Mouse (Mus musculus) heart, postnatal 0 days (tissue): ENCODE results near the gene Spats2. TPM values are rescaled to one million over a fixed set of nuclear protein-coding genes. Genes with fewer than 3 reads are reported as not detected.

Experiments used
- ATAC-seq: fragments of 200-750 bp; cut with Nextera tagmentation; 2 replicates; pipeline ENCODE4 v1.8.0; 2017; ENCODE audit warnings: low read depth, moderate number of reproducible peaks, moderate library complexity; ENCODE audit not compliant: insufficient read depth
- DNase-seq: peaks from one replicate; pipeline ENCODE4 v3.0.0-alpha.2; 2016; ENCODE audit warnings: low spot score
- H3K27ac ChIP-seq: fragments of 300-500 bp; sonication (generic); 2 replicates; pipeline ENCODE4 v1.5.1; 2014; ENCODE audit warnings: low read depth, mild to moderate bottlenecking
- H3K27me3 ChIP-seq: fragments of 300-500 bp; sonication (generic); 2 replicates; pipeline ENCODE4 v1.6.1; 2014; ENCODE audit warnings: low read length, mixed read lengths; ENCODE audit not compliant: control insufficient read depth, insufficient read depth
- H3K36me3 ChIP-seq: fragments of 300-500 bp; sonication (generic); replicated peaks from 2 replicates; pipeline ENCODE4 v1.6.1; 2014; ENCODE audit warnings: low read length, mixed read lengths; ENCODE audit not compliant: control insufficient read depth, insufficient read depth
- H3K4me1 ChIP-seq: fragments of 300-500 bp; sonication (generic); 2 replicates; pipeline ENCODE4 v1.6.1; 2014; ENCODE audit warnings: antibody characterized with exemption; ENCODE audit not compliant: control insufficient read depth, insufficient read depth
- H3K4me2 ChIP-seq: fragments of 300-500 bp; sonication (generic); 2 replicates; pipeline ENCODE4 v1.6.1; 2014; ENCODE audit warnings: low read depth, mild to moderate bottlenecking, low read length, moderate library complexity
- H3K4me3 ChIP-seq: fragments of 300-500 bp; sonication (generic); 2 replicates; pipeline ENCODE4 v1.5.1; 2014; ENCODE audit warnings: low read depth, low read length
- H3K9ac ChIP-seq: fragments of 300-500 bp; sonication (generic); replicated peaks from 2 replicates; pipeline ENCODE4 v1.6.1; 2014; ENCODE audit warnings: low read depth, low read length, mixed read lengths
- H3K9me3 ChIP-seq: fragments of 300-500 bp; sonication (generic); replicated peaks from 2 replicates; pipeline ENCODE4 v1.6.1; 2016; ENCODE audit warnings: low read length; ENCODE audit not compliant: control insufficient read depth
- CTCF ChIP-seq: IDR thresholded peaks from 2 replicates; pipeline ENCODE4 v1.5.1; 2016; ENCODE audit warnings: antibody characterized with exemption, control low read depth, low read depth
- EP300 ChIP-seq: IDR thresholded peaks from 2 replicates; pipeline ENCODE4 v1.6.1; 2016; ENCODE audit warnings: antibody characterized with exemption, low read depth
- WGBS: fragments of 180-500 bp; shearing (Covaris S2); extraction: QIAGEN DNeasy Blood & Tissue Kit; methylation state at CpG from one replicate; pipeline ENCODE4 v1.1.7; 2014; 5-methylcytosine and 5-hydroxymethylcytosine counted together
- polyA plus RNA-seq: library from polyadenylated mRNA; unstranded; fragments of >200 nt; fragmentation: Nextera tagmentation; extraction: Ambion mirVana; gene quantifications from 2 replicates; pipeline ENCODE4 v1.2.1, GENCODE M21; 2015
- total RNA-seq: library from RNA; depleted of rRNA; stranded (reverse); fragments of >200 nt; gene quantifications from 2 replicates; pipeline ENCODE4 v1.2.3, GENCODE M21; 2014; ENCODE audit warnings: low replicate concordance

Gene Spats2
- total and polyA plus RNA-seq, 2 experiments from 2014 or later = 16.1 to 17.6 TPM

DNA sequence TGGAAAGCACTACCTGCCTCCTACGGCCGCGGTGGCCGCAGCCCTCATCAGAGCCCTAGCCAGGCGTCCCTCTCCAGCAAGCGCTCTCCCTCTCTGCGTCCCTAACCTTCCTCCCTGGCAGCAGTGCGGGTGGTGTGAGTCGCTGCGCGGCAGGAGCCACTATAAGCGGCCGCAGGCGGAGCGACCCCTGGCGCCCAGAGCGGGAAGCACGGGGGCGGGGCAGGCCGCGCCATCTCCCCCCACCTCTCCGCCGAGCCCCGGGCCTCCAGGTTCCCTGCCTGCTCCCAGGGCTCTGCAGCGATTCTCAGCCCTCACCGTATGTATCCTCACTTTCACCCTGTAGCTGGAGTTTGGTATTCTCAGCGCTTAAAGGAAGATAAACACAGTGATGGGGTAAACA, 37.4 kb upstream of the Spats2 start:
- H3K9ac ChIP-seq = no peak overlapping the region
- no peaks in the 10 kb centered on the region for H3K9me3 ChIP-seq
- DNase-seq (peak; percentile 75), ATAC-seq (peak; percentile 84)
- H3K36me3 ChIP-seq = no peaks in the 10 kb centered on the region
- H3K4me1 ChIP-seq = peaks cover under 1% of the 10 kb centered on the region; the same call in 1 of the 2 replicates
- TF ChIP-seq EP300 = no peak
- peak; percentile 75 for TF ChIP-seq CTCF
- peak overlapping the region; percentile 47 for H3K4me2 ChIP-seq
- peaks cover 95% of the 10 kb centered on the region for H3K27me3 ChIP-seq
- WGBS = under 1% methylated on average over 20 of the region's 27 CpGs
- H3K27ac ChIP-seq = no peak overlapping the region
- peak overlapping the region; percentile 35 for H3K4me3 ChIP-seq

DNA sequence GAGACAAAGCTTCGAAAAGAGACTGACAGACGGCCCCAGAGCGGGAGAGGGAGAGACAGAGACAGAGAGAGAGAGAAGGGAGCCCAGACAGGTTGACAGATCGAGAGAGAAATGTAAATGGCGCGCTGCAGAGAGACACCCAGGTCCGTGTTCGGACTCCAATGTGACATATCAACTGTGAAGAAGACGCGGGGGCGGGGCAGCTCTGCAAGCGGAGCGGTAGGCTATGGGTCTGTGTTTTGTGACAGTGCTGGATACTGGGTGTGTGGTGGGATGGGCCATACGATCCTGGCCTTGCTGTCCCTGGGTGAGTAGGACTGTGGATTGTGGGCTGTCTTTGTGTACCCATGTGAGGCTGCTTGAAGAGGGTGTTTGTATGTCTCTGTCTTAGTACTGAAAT, 36.6 kb upstream of the Spats2 start:
- peaks cover 7% of the 10 kb centered on the region for H3K4me1 ChIP-seq
- peak overlapping the region; percentile 25 for H3K4me3 ChIP-seq
- H3K4me2 ChIP-seq = peak overlapping the region; percentile 47

DNA sequence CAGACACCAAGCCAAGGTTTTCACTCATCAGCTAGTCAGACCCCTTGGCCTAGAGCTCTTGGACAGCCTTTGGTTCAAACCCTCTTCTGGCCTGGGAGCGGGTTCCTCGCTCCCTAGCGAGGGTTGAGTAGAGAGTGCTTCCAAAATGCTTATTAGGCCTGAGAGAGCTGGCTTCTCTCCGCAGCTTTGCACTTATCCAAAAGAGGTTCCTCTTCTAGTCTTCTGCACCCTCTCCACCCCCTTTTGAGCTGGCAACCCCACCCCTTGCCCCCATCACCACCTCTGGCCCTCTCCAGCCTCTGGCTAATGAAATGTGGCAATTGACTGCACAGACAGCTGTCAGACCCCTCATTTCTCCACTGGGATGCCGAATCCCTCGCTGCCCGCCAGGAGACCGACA, 32.8 kb upstream of the Spats2 start, which contains the start of gene Dnajc22:
Dnajc22 (plus strand) TSS at position 301 of the 400 bp plus-strand sequence.
- H3K36me3 ChIP-seq = no peaks in the 10 kb centered on the region
- peak within 1 kb of the TSS; percentile 80 for H3K4me2 ChIP-seq
- ATAC-seq = no peak
- no peak for DNase-seq
- peak within 1 kb of the TSS; percentile 46 for H3K4me3 ChIP-seq
- no peaks in the 10 kb centered on the region for H3K9me3 ChIP-seq
- H3K4me1 ChIP-seq = peaks cover 19% of the 10 kb centered on the region
- no peak within 1 kb of the TSS for H3K27ac ChIP-seq
- H3K27me3 ChIP-seq = peaks cover 95% of the 10 kb centered on the region
- TF ChIP-seq CTCF (no peak), EP300 (no peak)
- 71% methylated on average over 8 of the region's 8 CpGs for WGBS
- 0 out of 2 replicates have a peak within 1 kb of the TSS, but pooled peaks have one; percentile 26 for H3K9ac ChIP-seq

More for the DNA sequence above, 36.6 kb upstream of the Spats2 start:
- 22% methylated on average over 14 of the region's 14 CpGs for WGBS
- ATAC-seq = no peak
- no peak for DNase-seq
- TF ChIP-seq CTCF (no peak), EP300 (no peak)
- no peak overlapping the region for H3K9ac ChIP-seq
- no peak overlapping the region for H3K27ac ChIP-seq
- H3K9me3 ChIP-seq = no peaks in the 10 kb centered on the region
- H3K36me3 ChIP-seq = no peaks in the 10 kb centered on the region
- peaks cover 97% of the 10 kb centered on the region for H3K27me3 ChIP-seq

DNA sequence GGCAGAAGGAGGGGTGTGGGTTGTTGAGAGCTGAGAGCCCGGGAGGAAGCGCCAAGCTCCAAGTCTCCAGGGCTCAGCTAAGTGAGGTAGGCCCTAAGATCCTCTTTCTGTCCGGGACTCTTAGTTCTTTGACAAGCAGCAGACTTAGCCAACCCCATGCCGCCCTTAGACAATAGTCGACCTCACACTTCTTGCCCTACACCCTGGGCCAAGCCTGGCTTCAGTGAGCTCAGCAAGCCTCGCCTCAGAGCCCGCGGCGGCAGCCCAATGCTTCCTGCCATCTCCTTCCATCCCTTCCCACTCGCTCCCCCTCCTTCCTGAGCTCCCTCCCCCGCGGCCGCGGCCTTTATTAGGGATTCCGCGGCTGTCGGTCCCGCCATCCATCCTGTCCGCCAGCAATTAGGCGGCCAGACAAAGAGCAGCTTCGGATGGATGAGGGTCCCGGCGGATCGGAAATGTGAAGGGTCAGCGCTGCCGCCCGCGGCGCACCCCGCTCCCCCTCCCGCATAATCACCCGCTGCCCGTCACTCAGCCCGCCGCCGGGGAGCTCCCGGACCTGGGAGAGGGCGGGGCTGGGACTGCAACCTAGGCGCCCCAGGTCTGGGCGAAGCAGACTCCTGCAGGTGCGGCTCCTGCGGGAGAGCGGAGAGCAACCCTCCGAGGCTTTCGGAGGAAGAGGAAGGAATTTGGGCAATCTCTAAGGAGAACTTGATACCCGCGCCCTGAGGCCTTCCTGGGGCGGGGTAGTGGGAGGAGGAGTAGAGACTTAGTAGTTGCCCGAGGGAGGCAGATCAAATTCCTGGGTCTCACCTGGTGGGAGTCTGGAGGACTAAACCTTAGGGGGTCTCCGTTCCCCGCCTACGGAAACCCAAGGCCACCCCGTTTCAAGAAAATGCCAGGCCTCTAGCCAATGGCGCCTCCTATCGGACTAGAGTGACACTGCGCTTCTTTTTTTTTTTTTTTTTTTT, 32.1 kb upstream of the Spats2 start:
- H3K27me3 ChIP-seq = peaks cover 95% of the 10 kb centered on the region
- no peak overlapping the region for H3K27ac ChIP-seq
- peak overlapping the region; percentile 80 for H3K4me2 ChIP-seq
- 3% methylated on average over 56 of the region's 56 CpGs for WGBS
- peaks cover 24% of the 10 kb centered on the region for H3K4me1 ChIP-seq
- 0 out of 2 replicates have a peak overlapping the region, but pooled peaks have one; percentile 26 for H3K9ac ChIP-seq
- peak; percentile 31 for TF ChIP-seq CTCF
- no peak for TF ChIP-seq EP300
- ATAC-seq = no peak
- DNase-seq = no peak
- no peaks in the 10 kb centered on the region for H3K9me3 ChIP-seq
- peak overlapping the region; percentile 46 for H3K4me3 ChIP-seq
- H3K36me3 ChIP-seq = no peaks in the 10 kb centered on the region

DNA sequence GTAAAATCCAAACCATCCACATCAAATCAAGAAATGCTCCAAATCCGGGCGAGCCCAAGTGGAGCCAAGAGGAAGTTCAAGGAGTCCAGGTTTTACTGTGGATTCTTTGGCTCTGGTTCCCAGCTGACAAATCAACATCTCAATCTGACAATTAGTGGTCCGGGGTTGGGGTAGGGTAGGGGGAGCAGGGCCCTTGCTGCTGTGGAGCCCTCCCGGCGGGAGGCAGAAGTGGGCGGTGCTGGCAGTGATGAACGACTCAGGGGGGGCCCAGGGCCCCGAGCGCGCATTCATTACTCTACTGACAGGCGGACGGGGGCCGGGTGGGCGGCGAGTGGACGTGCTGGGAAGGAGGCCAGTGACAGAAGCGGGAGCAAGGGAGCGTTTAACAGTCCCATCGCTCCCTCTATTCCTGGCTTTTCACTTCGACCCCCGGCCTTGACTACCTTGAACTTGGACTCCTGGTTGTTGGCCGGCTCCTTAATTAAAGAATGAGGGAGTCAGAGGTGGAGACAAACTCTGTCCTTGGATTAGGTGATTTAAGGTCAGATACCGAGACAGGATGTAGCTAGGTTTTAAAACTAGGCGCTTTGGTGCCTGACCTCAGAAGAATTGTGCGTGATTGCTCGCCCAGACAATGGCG, 31.0 kb upstream of the Spats2 start:
- no peaks in the 10 kb centered on the region for H3K36me3 ChIP-seq
- TF ChIP-seq CTCF (no peak), EP300 (no peak)
- no peak overlapping the region for H3K4me2 ChIP-seq
- no peak overlapping the region for H3K27ac ChIP-seq
- DNase-seq (no peak), ATAC-seq (no peak)
- H3K4me3 ChIP-seq = peak overlapping the region; percentile 1; the same call in 1 of the 2 replicates
- 4% methylated on average over 27 of the region's 27 CpGs for WGBS
- no peaks in the 10 kb centered on the region for H3K9me3 ChIP-seq
- H3K9ac ChIP-seq = no peak overlapping the region
- peaks cover 93% of the 10 kb centered on the region for H3K27me3 ChIP-seq
- peaks cover 24% of the 10 kb centered on the region for H3K4me1 ChIP-seq
